Mouse (Mus musculus) E14TG2a.4 (cell line): ENCODE data around the gene Sdccag8.
A peak's percentile ranks its signal among the peaks of the same experiment; 100 is the strongest.

Source experiments
- H3K27me3 ChIP-seq: 2 replicates; pipeline ENCODE4 v1.6.1; 2014; ENCODE audit warnings: low read length, control low read depth; ENCODE audit not compliant: insufficient read depth
- H3K36me3 ChIP-seq: 2 replicates; pipeline ENCODE4 v1.6.1; 2014; ENCODE audit warnings: low read length, control low read depth; ENCODE audit not compliant: insufficient read depth
- H3K4me1 ChIP-seq: replicated peaks from 2 replicates; pipeline ENCODE4 v1.6.1; 2014; ENCODE audit warnings: low read depth, low read length, control low read depth
- H3K4me3 ChIP-seq: replicated peaks from 2 replicates; pipeline ENCODE4 v1.5.1; 2014; ENCODE audit warnings: mild to moderate bottlenecking, low read length
- H3K9me3 ChIP-seq: 2 replicates; pipeline ENCODE4 v1.6.1; 2014; ENCODE audit warnings: low read length, control low read depth
- CTCF ChIP-seq: conservative IDR thresholded peaks from 2 replicates; pipeline ENCODE4 v1.5.1; 2014; ENCODE audit warnings: low read length
- NANOG ChIP-seq: IDR thresholded peaks from 2 replicates; pipeline ENCODE4 v1.6.1; 2014; ENCODE audit warnings: borderline replicate concordance, low read length, mixed read lengths
- POU5F1 ChIP-seq: IDR thresholded peaks from 2 replicates; pipeline ENCODE4 v1.6.1; 2014; ENCODE audit warnings: low read length, borderline replicate concordance

Sdccag8 gene

GRCm38 (mm10) chr1:176962894-176963293, 148.4 kb downstream of the Sdccag8 start:
- Histone ChIP-seq H3K36me3 (no peaks in the 10 kb centered on the region), H3K4me3 (no peak overlapping the region), H3K27me3 (no peaks in the 10 kb centered on the region), H3K4me1 (peaks cover 14% of the 10 kb centered on the region), H3K9me3 (no peaks in the 10 kb centered on the region)
- no peak for TF ChIP-seq CTCF
- TF ChIP-seq NANOG, result no peak
- no peak for TF ChIP-seq POU5F1

DNA sequence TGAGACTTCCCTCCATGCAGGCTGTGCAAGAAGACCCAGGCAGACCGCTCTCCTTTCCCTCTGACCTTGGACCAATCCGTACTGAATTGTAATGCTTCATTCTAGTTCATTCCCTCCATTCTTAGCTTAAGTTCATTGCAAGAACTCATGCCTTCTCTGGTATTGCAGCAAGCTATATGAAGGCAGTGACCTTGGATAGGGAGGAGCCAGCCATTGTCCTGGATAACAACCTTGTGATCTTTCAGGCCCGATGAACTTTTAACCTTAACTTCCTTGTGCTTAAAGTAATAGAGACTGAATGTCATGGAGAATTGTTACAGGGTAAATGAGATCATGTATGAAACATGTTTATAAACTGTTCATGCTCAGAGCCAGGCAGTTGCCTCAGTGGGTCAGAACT, 152.8 kb downstream of the Sdccag8 start:
- no peaks in the 10 kb centered on the region for H3K36me3 ChIP-seq
- no peaks in the 10 kb centered on the region for H3K27me3 ChIP-seq
- no peak overlapping the region for H3K4me3 ChIP-seq
- no peak for TF ChIP-seq POU5F1
- no peak for TF ChIP-seq NANOG
- TF ChIP-seq CTCF, result no peak
- no peaks in the 10 kb centered on the region for H3K9me3 ChIP-seq
- H3K4me1 ChIP-seq, result peaks cover 14% of the 10 kb centered on the region

DNA sequence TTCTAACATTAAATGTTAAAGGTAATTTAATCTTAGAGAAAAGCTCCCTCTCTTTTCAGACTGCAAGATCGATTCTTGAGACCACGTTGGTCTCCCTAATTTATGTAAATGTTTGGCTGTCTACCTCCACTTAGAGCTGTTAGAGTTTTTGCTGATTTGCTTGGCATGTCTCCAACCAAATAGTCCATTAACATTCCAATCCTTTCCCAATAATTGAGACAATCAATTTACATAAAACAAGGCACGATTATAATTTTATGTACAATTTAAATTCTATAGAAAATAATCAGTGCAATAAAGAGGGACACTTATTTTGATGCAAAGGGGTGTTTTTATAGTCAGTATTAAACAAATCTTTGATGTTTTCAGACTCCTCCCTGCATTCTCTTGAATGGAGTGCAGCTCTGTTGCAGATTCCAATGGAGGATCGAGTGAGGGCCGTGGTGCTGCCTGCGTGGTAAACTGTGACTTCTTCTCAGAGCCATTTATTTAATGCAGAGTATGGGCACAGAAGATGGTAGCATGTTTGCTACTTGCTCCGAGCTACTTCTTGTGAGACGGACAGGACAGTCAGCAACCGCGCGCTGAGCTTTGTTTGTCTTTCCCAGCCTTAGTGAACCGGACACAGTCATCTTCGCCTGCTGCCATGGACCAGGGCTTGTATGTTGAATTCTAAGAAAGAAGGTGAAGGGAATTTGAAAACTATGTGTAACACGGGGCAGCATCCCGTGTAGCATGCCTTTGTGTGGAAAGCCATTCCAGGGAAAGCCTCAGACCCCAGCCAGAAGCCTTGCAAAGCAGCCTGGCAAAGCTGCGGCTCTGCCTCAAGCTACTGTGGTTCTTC, 156.4 kb downstream of the Sdccag8 start:
- TF ChIP-seq POU5F1, result no peak
- TF ChIP-seq CTCF, result no peak
- TF ChIP-seq NANOG, result no peak
- peaks cover 12% of the 10 kb centered on the region for H3K4me1 ChIP-seq
- no peak overlapping the region for H3K4me3 ChIP-seq
- H3K36me3 ChIP-seq, result no peaks in the 10 kb centered on the region
- H3K9me3 ChIP-seq, result no peaks in the 10 kb centered on the region
- no peaks in the 10 kb centered on the region for H3K27me3 ChIP-seq

DNA sequence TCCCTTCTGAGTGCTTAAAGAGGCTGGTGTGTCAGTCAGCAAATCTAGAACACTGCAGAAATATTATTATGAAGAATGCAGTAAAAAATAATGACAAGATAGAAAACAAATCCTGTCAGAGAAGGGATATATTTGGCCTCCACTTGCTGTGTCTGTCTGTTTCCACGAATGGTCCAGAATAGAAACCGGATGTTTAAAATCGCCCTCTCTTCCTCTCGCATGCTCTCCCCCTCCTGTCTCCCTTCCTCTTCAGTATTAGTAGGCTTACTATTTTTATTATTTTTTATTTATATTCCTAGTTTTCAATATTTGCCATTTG, 157.0 kb downstream of the Sdccag8 start:
- Histone ChIP-seq H3K9me3 (no peaks in the 10 kb centered on the region), H3K36me3 (no peaks in the 10 kb centered on the region), H3K4me3 (no peak overlapping the region), H3K4me1 (peaks cover 9% of the 10 kb centered on the region), H3K27me3 (no peaks in the 10 kb centered on the region)
- TF ChIP-seq NANOG, result no peak
- no peak for TF ChIP-seq POU5F1
- TF ChIP-seq CTCF, result no peak

DNA sequence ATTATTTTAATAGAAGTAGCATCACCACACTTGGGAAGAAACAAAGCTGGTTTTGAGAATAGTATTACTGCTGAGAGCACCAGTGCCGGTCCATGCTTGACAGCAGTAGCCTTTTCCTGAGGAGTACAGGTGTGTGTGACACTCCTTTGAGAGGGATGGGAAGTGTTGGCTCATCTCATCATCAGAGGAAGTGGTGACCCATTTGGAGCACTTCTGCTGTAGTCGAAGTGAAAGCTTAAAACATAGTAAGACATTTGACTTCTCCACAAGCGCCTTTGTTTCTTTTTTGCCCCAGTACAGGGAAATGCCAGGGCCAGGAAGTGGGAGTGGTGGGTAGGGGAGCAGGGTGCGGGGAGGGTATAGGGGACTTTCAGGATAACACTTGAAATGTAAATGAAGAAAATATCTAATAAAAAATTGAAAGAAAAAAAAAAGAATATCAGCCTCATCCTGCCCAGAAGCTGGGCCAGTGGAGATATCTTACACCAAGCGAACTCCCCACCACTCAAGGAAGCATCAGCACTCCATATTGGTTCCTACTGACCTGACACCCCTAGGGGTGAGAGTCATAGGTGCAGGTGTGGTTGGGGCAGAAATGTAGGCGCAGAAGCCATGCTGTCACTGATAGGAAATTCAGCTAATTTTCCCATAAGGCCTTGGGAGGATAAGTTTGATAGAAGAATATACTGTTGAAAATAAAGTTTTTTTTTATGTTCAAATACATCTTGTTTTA, 159.1 kb downstream of the Sdccag8 start:
- Histone ChIP-seq H3K9me3 (no peaks in the 10 kb centered on the region), H3K36me3 (no peaks in the 10 kb centered on the region), H3K4me3 (no peak overlapping the region), H3K4me1 (0 out of 2 replicates have a peak, but pooled peaks cover 3% of the 10 kb centered on the region), H3K27me3 (no peaks in the 10 kb centered on the region)
- no peak for TF ChIP-seq POU5F1
- peak; percentile 10; the same call in 1 of the 2 replicates for TF ChIP-seq CTCF

GRCm38 (mm10) chr1:176979235-176979634, 164.8 kb downstream of the Sdccag8 start:
- H3K4me3 ChIP-seq, result no peak overlapping the region
- H3K27me3 ChIP-seq, result no peaks in the 10 kb centered on the region
- H3K36me3 ChIP-seq, result no peaks in the 10 kb centered on the region
- peaks cover 16% of the 10 kb centered on the region; the same call in 1 of the 2 replicates for H3K4me1 ChIP-seq
- TF ChIP-seq POU5F1 (no peak), CTCF (no peak), NANOG (no peak)
- H3K9me3 ChIP-seq, result no peaks in the 10 kb centered on the region

DNA sequence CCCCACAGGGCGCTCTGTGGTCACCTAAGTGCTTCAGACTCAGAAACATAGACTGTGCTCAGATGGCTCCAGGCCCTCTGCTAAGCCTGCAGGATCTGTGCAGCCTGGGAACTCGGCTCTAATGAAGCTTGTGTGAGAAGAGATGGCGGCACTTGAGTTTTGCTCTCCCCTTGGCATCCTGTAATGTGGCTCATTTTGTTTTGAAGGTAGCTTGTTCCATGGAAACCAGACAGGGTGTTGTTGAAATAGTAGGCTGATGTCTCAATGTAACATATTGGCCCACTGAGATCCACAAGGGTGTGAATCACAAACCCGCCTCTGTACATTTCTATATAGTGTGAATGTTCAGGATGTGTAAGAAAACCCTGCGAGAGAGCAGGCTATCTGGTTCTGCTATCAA, 165.7 kb downstream of the Sdccag8 start:
- H3K27me3 ChIP-seq, result no peaks in the 10 kb centered on the region
- TF ChIP-seq POU5F1, result no peak
- no peaks in the 10 kb centered on the region for H3K9me3 ChIP-seq
- peaks cover 18% of the 10 kb centered on the region for H3K4me1 ChIP-seq
- H3K4me3 ChIP-seq, result no peak overlapping the region
- H3K36me3 ChIP-seq, result no peaks in the 10 kb centered on the region

GRCm38 (mm10) chr1:176980801-176981400, 166.4 kb downstream of the Sdccag8 start:
- no peak for TF ChIP-seq POU5F1
- TF ChIP-seq CTCF, result no peak
- TF ChIP-seq NANOG, result no peak
- Histone ChIP-seq H3K9me3 (no peaks in the 10 kb centered on the region), H3K4me1 (peaks cover 26% of the 10 kb centered on the region), H3K36me3 (no peaks in the 10 kb centered on the region), H3K4me3 (no peak overlapping the region), H3K27me3 (no peaks in the 10 kb centered on the region)

- TF ChIP-seq POU5F1, result no peak
- no peak for TF ChIP-seq NANOG
- no peak for TF ChIP-seq CTCF
- no peaks in the 10 kb centered on the region for H3K36me3 ChIP-seq
- H3K4me3 ChIP-seq, result no peak overlapping the region
- no peaks in the 10 kb centered on the region for H3K27me3 ChIP-seq
- no peaks in the 10 kb centered on the region for H3K9me3 ChIP-seq
- H3K4me1 ChIP-seq, result peaks cover 32% of the 10 kb centered on the region
Measured at GRCm38 (mm10) chr1:176981511-176981910, 167.1 kb downstream of the Sdccag8 start.
